Mouse (Mus musculus): ENCODE measurements at regions not wholly inside any gene's neighbourhood (a gene's known extent, or its start where the extent isn't known, plus 50 kb on each side); places are given as distances from the start of the nearest gene placed in this dataset.

GRCm38 (mm10) chr4:140463296-140463695 lies 202.5 kb downstream of the Arhgef10l start:
- Histone ChIP-seq H3K27ac (no peak overlapping the region), H3K27me3 (replicated peaks) (no peaks in the 10 kb centered on the region), H3K36me3 (no peaks in the 10 kb centered on the region), H3K4me3 (no peak overlapping the region), H3K4me2 (replicated peaks) (no peak overlapping the region), H3K9ac (no peak overlapping the region), H3K4me1 (peaks cover 5% of the 10 kb centered on the region; the same call in 1 of the 2 replicates), H3K9me3 (0 out of 2 replicates have a peak, but pooled peaks cover 3% of the 10 kb centered on the region)
- ATAC-seq (ENCODE audit: low FRiP score, low read depth), result no peak
- WGBS, result 28% methylated on average over 7 of the region's 7 CpGs

DNA sequence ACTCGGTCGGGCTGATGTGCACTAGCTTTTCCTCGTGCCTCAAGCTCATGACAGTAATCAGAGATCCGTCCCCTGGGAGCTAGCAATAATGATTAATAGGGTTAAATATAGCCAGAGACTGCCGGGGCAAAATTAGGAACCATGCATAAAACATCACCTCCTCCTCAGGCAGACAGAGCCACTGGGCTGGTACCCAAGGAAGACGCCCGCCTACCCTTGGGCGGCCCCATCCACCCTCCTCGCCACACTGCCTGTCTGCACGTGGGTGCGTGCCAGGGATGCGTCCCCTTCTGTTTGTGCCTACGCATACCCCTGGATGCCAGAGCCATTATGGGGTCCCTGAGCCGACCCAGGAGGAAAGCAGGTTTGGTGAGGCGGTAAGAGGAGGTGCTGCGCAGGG lies 204.5 kb downstream of the Arhgef10l start:
- Histone ChIP-seq H3K9ac (no peak overlapping the region), H3K27me3 (replicated peaks) (no peaks in the 10 kb centered on the region)
- WGBS, result 80% methylated on average over 16 of the region's 16 CpGs

DNA sequence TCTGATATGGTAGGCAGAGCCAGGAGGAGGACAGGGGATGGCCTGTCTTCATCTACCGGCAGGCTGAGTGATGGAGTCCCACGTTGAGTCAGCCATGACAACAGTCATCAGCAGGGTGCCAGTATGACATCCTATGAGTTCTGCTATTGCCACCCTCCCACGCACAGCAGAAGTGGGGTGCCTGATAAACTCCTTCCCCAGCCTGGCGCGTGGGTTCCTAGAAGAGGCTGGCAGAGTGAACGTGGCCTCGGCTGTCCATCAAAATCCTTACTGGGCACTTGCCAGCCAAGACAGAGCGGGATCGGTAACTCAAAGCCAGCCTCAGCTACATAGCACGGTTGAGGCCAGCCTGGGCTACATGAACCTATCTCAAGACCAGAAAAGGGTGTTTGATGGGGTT lies 202.5 kb upstream of the Igsf21 start:
- H3K36me3 ChIP-seq, result no peaks in the 10 kb centered on the region
- ATAC-seq (ENCODE audit: low FRiP score, low read depth), result no peak
- 92% methylated on average over 10 of the region's 10 CpGs for WGBS

More for the DNA sequence above, 204.5 kb downstream of the Arhgef10l start:
- Histone ChIP-seq H3K4me2 (replicated peaks) (no peak overlapping the region), H3K4me1 (peaks cover 5% of the 10 kb centered on the region; the same call in 1 of the 2 replicates), H3K9me3 (0 out of 2 replicates have a peak, but pooled peaks cover 3% of the 10 kb centered on the region), H3K4me3 (no peak overlapping the region), H3K27ac (no peak overlapping the region), H3K36me3 (no peaks in the 10 kb centered on the region)
- no peak for ATAC-seq (ENCODE audit: low FRiP score, low read depth)

DNA sequence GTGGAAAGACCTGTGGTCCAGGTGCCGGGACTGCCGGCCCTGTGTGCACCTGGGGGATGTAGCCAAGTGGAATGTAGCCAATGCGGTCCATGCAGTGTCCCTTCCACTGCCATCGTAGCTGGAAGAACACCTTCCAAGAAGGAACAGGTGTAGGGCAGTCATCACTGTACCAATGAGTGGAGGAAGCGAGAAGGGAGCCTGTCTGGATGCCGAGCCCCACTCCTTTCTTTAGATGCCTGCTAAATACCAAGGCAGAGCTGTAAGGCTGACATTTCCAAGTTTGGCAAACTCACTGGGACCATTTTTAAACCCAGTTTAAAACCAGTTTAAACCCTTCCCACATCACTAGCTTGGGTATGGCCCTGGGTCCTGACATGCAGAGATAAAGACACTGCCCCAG lies 199.9 kb upstream of the Igsf21 start:
- Histone ChIP-seq H3K9ac (no peak overlapping the region), H3K36me3 (no peaks in the 10 kb centered on the region), H3K27me3 (replicated peaks) (peaks cover 4% of the 10 kb centered on the region), H3K27ac (no peak overlapping the region), H3K9me3 (no peaks in the 10 kb centered on the region), H3K4me3 (no peak overlapping the region), H3K4me2 (replicated peaks) (no peak overlapping the region), H3K4me1 (no peaks in the 10 kb centered on the region)
- 88% methylated on average over 6 of the region's 6 CpGs for WGBS
- ATAC-seq (ENCODE audit: low FRiP score, low read depth), result no peak

More for the DNA sequence above, 202.5 kb upstream of the Igsf21 start:
- Histone ChIP-seq H3K27me3 (replicated peaks) (peaks cover 4% of the 10 kb centered on the region), H3K9me3 (no peaks in the 10 kb centered on the region), H3K4me2 (replicated peaks) (no peak overlapping the region), H3K4me3 (no peak overlapping the region), H3K9ac (no peak overlapping the region), H3K4me1 (peaks cover 11% of the 10 kb centered on the region; the same call in 1 of the 2 replicates), H3K27ac (no peak overlapping the region)

- H3K9ac ChIP-seq, result no peak overlapping the region
- no peak for ATAC-seq (ENCODE audit: low FRiP score, low read depth)
- H3K4me2 ChIP-seq (replicated peaks), result no peak overlapping the region
- peaks cover 4% of the 10 kb centered on the region for H3K27me3 ChIP-seq (replicated peaks)
- no peaks in the 10 kb centered on the region for H3K36me3 ChIP-seq
- H3K4me3 ChIP-seq, result no peak overlapping the region
- no peaks in the 10 kb centered on the region for H3K4me1 ChIP-seq
- H3K9me3 ChIP-seq, result no peaks in the 10 kb centered on the region
- no peak overlapping the region for H3K27ac ChIP-seq
- 86% methylated on average over 5 of the region's 5 CpGs for WGBS
These were observed 199.3 kb upstream of the Igsf21 start for GRCm38 (mm10) chr4:140445931-140446330.

DNA sequence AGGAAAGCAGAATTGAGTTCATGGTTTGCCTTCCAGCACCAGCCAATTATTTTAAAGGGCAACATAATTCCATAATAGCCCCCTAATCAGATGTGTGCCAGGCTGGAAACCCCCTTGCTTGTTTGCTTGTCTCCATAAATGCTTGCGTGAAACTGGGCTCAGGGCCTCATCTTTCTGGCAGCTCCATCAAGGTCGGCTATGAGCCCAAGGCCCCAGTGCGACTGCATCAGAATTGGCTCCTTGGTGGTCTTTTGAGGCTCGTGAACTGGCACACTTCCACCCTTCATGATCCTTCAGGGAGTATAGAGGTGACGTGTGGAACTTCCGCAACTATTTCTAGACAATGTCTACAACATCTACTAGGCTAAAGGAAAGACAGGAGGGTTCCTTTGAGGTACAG lies 196.6 kb upstream of the Igsf21 start:
- no peak for ATAC-seq (ENCODE audit: low FRiP score, low read depth)
- no peaks in the 10 kb centered on the region for H3K4me1 ChIP-seq
- H3K27ac ChIP-seq, result no peak overlapping the region
- no peak overlapping the region for H3K4me3 ChIP-seq
- no peak overlapping the region for H3K9ac ChIP-seq
- no peak overlapping the region for H3K4me2 ChIP-seq (replicated peaks)
- WGBS, result 83% methylated on average over 6 of the region's 6 CpGs
- no peaks in the 10 kb centered on the region for H3K27me3 ChIP-seq (replicated peaks)
- H3K9me3 ChIP-seq, result no peaks in the 10 kb centered on the region
- no peaks in the 10 kb centered on the region for H3K36me3 ChIP-seq

DNA sequence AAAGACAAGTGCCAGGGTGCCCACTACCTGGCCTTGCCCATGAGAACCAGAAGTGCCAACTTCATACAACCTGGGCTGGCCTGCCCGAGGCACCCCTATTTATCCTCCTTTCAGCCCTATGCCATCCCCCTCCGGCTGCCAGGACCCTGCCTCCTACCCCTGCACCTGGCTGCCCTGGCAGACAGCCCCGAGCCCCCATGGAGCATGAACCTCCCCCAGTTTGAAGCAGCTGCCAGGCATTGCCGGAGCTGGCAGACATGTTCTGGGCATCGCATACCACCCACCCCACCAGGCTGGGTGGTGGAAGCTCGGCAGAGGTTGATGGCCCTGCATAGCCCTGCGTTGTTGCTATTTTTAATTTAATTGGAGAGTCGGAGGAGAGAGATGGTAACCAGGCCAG lies 195.2 kb upstream of the Igsf21 start:
- Histone ChIP-seq H3K9me3 (no peaks in the 10 kb centered on the region), H3K9ac (no peak overlapping the region), H3K36me3 (no peaks in the 10 kb centered on the region), H3K4me3 (no peak overlapping the region), H3K27me3 (replicated peaks) (no peaks in the 10 kb centered on the region), H3K4me2 (replicated peaks) (no peak overlapping the region), H3K27ac (no peak overlapping the region), H3K4me1 (no peaks in the 10 kb centered on the region)
- WGBS, result 88% methylated on average over 8 of the region's 8 CpGs
- ATAC-seq (ENCODE audit: low FRiP score, low read depth), result no peak

DNA sequence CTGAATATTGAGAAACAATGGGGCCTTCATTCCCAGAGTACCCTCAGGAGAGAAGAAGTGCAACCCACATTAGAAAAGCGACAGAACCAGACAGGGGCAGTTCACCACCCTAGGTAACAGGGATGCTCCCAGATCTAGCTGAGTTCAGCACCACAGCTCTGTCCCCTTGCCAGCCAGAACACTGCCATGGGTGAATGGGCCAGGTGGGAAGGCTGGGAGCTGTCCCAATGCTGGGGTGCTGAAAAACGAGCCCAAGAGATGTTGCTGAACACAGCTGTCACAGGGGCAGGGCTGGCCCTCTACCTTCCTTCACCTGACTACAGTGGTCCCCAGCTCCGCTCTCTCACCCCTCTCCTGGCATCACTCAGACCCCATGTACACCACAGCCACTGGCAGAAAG lies 193.3 kb upstream of the Igsf21 start:
- H3K4me3 ChIP-seq, result no peak overlapping the region
- H3K4me2 ChIP-seq (replicated peaks), result no peak overlapping the region
- no peak for ATAC-seq (ENCODE audit: low FRiP score, low read depth)
- H3K27ac ChIP-seq, result no peak overlapping the region
- H3K4me1 ChIP-seq, result peaks cover 3% of the 10 kb centered on the region; the same call in 1 of the 2 replicates
- no peaks in the 10 kb centered on the region for H3K36me3 ChIP-seq
- no peak overlapping the region for H3K9ac ChIP-seq
- no peaks in the 10 kb centered on the region for H3K9me3 ChIP-seq
- 27% methylated on average over 3 of the region's 3 CpGs for WGBS
- no peaks in the 10 kb centered on the region for H3K27me3 ChIP-seq (replicated peaks)

DNA sequence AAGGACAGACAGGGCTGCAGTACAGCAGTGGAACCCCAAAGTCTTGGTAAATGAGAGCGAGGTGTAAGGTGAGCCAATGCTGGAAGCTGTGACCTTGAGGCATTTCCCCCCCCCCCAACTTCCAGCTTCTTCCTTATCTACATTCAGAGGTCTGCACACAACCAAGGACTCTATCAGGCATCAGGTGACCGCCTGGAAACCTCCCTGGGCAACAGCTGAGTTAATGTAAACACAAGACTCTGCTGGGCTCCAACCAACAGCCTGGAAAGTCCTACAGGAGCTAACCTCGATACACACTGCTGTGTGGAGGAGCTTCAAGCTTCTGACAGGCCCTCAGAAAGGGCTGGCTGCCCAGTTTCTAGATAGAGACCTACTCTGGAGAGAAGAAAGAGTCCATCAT lies 189.4 kb upstream of the Igsf21 start:
- Histone ChIP-seq H3K9ac (no peak overlapping the region), H3K4me2 (replicated peaks) (no peak overlapping the region), H3K36me3 (no peaks in the 10 kb centered on the region), H3K4me1 (peaks cover 9% of the 10 kb centered on the region; the same call in 1 of the 2 replicates), H3K27me3 (replicated peaks) (no peaks in the 10 kb centered on the region), H3K4me3 (no peak overlapping the region), H3K9me3 (no peaks in the 10 kb centered on the region), H3K27ac (no peak overlapping the region)
- ATAC-seq (ENCODE audit: low FRiP score, low read depth), result no peak
- WGBS, result 72% methylated on average over 3 of the region's 3 CpGs

DNA sequence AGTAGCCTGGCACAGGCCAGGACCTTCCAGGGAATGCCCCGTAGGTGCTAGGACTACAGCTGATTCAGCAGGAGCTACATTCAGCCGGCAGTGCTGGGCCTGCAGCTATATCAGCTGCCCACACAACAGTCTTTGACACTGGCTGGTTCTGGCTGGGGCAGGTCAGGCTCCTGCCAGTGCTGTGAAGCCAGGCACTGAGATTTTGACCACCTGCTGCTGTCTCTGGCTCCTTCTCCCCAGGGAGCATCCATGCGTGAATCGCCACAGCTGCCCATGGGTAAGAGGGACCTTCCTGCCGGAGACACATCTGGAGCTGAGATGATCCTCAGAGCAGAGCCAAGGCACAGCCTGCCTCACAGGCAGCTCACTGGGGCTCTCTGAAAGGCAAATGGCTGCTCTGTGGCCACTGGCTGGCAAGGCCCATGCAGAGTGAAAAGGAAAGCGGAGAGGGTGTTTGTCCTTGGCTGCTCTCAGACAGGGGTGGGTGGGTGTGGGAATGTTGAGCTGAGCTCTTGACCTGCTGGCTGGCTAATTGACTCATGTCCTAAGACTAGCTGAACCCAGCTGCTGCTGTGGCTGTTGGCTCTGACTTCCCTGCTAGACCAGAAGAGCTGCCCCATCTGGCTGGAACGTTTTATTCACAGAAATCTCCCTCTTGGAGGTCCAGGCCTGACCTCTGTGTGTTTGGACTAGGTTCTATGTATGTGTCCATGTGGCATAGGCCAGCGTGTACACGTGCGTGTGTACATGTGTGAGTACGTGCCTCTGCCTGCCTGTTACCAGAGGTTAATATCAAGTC lies 187.4 kb upstream of the Igsf21 start:
- Histone ChIP-seq H3K27ac (no peak overlapping the region), H3K4me2 (replicated peaks) (no peak overlapping the region), H3K4me3 (no peak overlapping the region), H3K36me3 (no peaks in the 10 kb centered on the region), H3K9me3 (no peaks in the 10 kb centered on the region), H3K9ac (no peak overlapping the region), H3K27me3 (replicated peaks) (no peaks in the 10 kb centered on the region), H3K4me1 (peaks cover 9% of the 10 kb centered on the region; the same call in 1 of the 2 replicates)
- ATAC-seq (ENCODE audit: low FRiP score, low read depth), result no peak
- WGBS, result 71% methylated on average over 11 of the region's 11 CpGs

DNA sequence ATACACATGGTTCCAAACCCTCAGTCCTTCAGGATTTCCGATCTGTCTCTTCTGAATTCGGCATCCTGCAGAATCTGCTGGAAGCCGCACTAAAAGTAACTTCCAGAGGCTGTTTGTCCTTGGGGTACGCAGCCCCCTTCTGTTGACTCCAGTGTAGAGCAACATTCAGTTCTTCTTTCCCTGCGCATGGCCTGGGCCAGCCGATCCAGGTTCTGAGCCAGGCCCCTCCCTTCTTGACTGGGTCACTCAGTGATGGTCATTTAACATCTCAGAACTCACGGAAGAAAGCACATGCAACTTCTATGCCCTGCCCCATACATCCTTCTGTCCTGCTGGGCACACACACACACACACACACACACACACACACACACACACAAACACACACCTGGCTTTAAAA lies 185.5 kb upstream of the Igsf21 start:
- Histone ChIP-seq H3K27ac (no peak overlapping the region), H3K4me2 (replicated peaks) (no peak overlapping the region), H3K36me3 (no peaks in the 10 kb centered on the region), H3K27me3 (replicated peaks) (no peaks in the 10 kb centered on the region), H3K9me3 (no peaks in the 10 kb centered on the region), H3K4me1 (peaks cover 9% of the 10 kb centered on the region; the same call in 1 of the 2 replicates), H3K9ac (no peak overlapping the region), H3K4me3 (no peak overlapping the region)
- no peak for ATAC-seq (ENCODE audit: low FRiP score, low read depth)
- 85% methylated on average over 7 of the region's 7 CpGs for WGBS

- WGBS, result 83% methylated on average over 3 of the region's 3 CpGs
- Histone ChIP-seq H3K4me2 (replicated peaks) (no peak overlapping the region), H3K27me3 (replicated peaks) (no peaks in the 10 kb centered on the region), H3K27ac (no peak overlapping the region), H3K9me3 (no peaks in the 10 kb centered on the region), H3K4me1 (no peaks in the 10 kb centered on the region), H3K4me3 (no peak overlapping the region), H3K9ac (no peak overlapping the region), H3K36me3 (no peaks in the 10 kb centered on the region)
- no peak for ATAC-seq (ENCODE audit: low FRiP score, low read depth)
These were observed 180.5 kb upstream of the Igsf21 start for GRCm38 (mm10) chr4:140427039-140427438.

DNA sequence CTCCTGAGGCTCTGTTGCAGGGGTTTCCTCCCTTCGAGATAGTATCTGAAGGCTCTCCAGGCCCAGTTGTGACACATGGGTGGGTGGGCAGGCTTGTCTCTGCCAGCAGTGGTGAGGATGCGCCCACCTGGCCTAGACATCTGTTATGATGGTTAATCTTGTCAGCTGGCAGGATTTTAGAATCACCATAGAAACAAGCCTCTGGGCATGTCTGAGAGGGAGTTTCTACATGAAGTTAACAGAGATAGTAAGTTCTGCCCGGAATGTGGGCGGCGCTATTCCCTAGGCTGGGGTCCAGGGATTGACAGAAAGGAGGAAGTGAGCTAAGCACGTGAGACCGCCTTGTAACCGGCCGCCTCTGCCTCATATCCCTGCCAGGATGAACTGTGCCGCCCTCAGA lies 177.2 kb upstream of the Igsf21 start:
- no peak overlapping the region for H3K9ac ChIP-seq
- H3K27ac ChIP-seq, result no peak overlapping the region
- H3K4me1 ChIP-seq, result no peaks in the 10 kb centered on the region
- H3K4me3 ChIP-seq, result no peak overlapping the region
- H3K9me3 ChIP-seq, result no peaks in the 10 kb centered on the region
- H3K27me3 ChIP-seq (replicated peaks), result no peaks in the 10 kb centered on the region
- WGBS, result 95% methylated on average over 10 of the region's 10 CpGs
- H3K4me2 ChIP-seq (replicated peaks), result no peak overlapping the region
- no peaks in the 10 kb centered on the region for H3K36me3 ChIP-seq
- ATAC-seq (ENCODE audit: low FRiP score, low read depth), result no peak
